Comparison of ENCODE assay signal across 23 mouse cellular contexts in genomic region chr3:154793571-154793970, GRCm38 (mm10).
DNase-seq lines count a peak whose midpoint lies in the region; TF ChIP-seq lines count a peak whose summit lies in the region.
"Had no signal": no experiment of that assay in that cellular context is flagged by ENCODE, and none has a peak within 500 bp of the region (broad histone marks: within the 10 kb centered on the region; RNA-seq: fewer than 3 reads in every experiment).

No protein-coding gene starts in this region.

- peak; percentile 69 to 78 for DNase-seq in cerebellum, postnatal 10 days
- no peak for DNase-seq in cerebellum, adult 18-20 months
- DNase-seq in gastrocnemius, adult 2 months: peak; percentile 23
- DNase-seq in gastrocnemius, postnatal 36 days: no peak
- peak; percentile 45 for DNase-seq in heart, adult 11 months
- DNase-seq in heart, postnatal 25 days (ENCODE audit: low spot score): no peak
- peak; percentile 23 for DNase-seq in adipocyte (ENCODE audit: low spot score)
- DNase-seq: adrenal gland, adult 2 months; adrenal gland, postnatal 36 days; B cell, adult 2 months; cerebellum, adult 11 months; cerebellum, adult 8-10 months; heart, postnatal 14 days; kidney, adult 11 months; kidney, adult 8-10 months had no signal

- intact Hi-C loops in gastrocnemius, adult 2 months (cut with DNase I): no loop called here
- intact Hi-C loops in gastrocnemius, postnatal 36 days (cut with DNase I): no loop called here
- intact Hi-C loops in heart, postnatal 25 days (cut with DNase I): no loop called here

- H3K27ac ChIP-seq in gastrocnemius, adult 2 months: no peak overlapping the region
- H3K27ac ChIP-seq: embryonic facial prominence, embryonic 13.5 days; forebrain, embryonic 10.5 days; forebrain, embryonic 13.5 days; heart, embryonic 13.5 days; hindbrain, embryonic 12.5 days; hindbrain, embryonic 15.5 days; intestine, embryonic 15.5 days; kidney, embryonic 15.5 days had no signal

- H3K4me3 ChIP-seq in gastrocnemius, adult 2 months: no peak overlapping the region
- H3K4me3 ChIP-seq: embryonic facial prominence, embryonic 13.5 days; forebrain, embryonic 10.5 days; forebrain, embryonic 13.5 days; heart, embryonic 13.5 days; hindbrain, embryonic 12.5 days; hindbrain, embryonic 15.5 days; intestine, embryonic 15.5 days; kidney, embryonic 15.5 days had no signal

- no peak for TF ChIP-seq CTCF in gastrocnemius, adult 2 months (IDR thresholded peaks at IDR 0.05)

Comparison
In these comparisons a context has a peak if more than half of its experiments do, and no peak if none do; other contexts are left out.
1. DNase-seq: peak in cerebellum, postnatal 10 days (2 of 2), gastrocnemius, adult 2 months (single experiment), heart, adult 11 months (single experiment) and adipocyte (single experiment); none in cerebellum, adult 18-20 months (0 of 2), gastrocnemius, postnatal 36 days (0 of 2) and heart, postnatal 25 days (single experiment).